Comparison of ENCODE assay signal across 9 mouse cellular contexts in the genomic region with DNA sequence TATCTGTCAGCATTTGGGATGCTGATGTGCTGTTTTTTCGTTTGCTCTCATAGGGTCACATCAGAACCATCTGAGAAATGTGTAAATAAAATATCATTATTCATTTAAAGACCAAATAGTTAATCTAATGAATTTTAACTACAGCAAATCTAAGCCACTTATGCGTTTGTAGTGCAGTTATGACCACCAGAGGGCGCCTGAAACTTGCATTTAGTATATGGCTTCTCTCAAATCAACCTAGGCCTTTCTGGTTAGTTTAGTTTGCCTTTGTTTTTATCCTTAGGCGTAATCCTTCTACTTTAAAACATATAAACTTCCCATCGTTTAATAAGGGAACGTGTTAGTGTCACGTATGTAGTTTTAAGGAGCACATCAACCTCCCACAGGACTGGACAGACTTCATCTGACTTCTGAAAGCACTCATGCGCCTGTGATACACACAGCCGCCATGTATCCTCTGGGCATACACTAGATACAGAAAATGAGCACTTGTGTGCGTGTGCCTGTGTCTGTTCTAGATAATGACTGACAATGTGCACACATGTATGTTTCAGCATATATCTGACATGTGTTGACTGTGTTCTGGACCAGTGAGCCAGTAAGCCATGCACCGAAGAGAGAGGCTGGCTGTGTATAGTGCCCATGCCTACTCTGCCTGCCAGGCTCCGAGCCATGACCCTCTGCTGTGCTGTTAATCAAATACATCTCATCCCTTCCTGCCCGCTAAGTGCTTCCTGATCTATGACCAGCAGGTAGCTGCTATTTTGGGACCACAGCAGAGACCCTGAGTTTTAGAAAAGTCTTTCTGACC.
DNase-seq lines count a peak whose midpoint lies in the region; ATAC-seq lines count a peak whose summit lies in the region.
"Had no signal": no experiment of that assay in that cellular context is flagged by ENCODE, and none has a peak within 500 bp of the region (broad histone marks: within the 10 kb centered on the region; RNA-seq: fewer than 3 reads in every experiment).

No protein-coding gene starts in this region.

- ATAC-seq in embryonic facial prominence, embryonic 11.5 days (replicated peaks; ENCODE audit: insufficient number of reproducible peaks, low FRiP score, low TSS enrichment, low read depth): peak; percentile 64; the same call in 1 of the 2 replicates
- ATAC-seq in hindbrain, embryonic 12.5 days (ENCODE audit: low FRiP score): 0 out of 2 replicates have a peak, but pooled peaks have one; percentile 44
- ATAC-seq in midbrain, embryonic 13.5 days: peak; percentile 60

- no peaks in the 10 kb centered on the region for H3K9me3 ChIP-seq in embryonic facial prominence, embryonic 11.5 days (replicated peaks; ENCODE audit: control insufficient read depth, low read length)
- H3K9me3 ChIP-seq in hindbrain, embryonic 12.5 days (replicated peaks): no peaks in the 10 kb centered on the region
- no peaks in the 10 kb centered on the region for H3K9me3 ChIP-seq in midbrain, embryonic 13.5 days

- H3K4me3 ChIP-seq in embryonic facial prominence, embryonic 11.5 days (ENCODE audit: low read depth, low read length): no peak overlapping the region
- no peak overlapping the region for H3K4me3 ChIP-seq in hindbrain, embryonic 12.5 days
- no peak overlapping the region for H3K4me3 ChIP-seq in midbrain, embryonic 13.5 days (replicated peaks)
- H3K4me3 ChIP-seq: myocyte had no signal

- H3K9ac ChIP-seq in embryonic facial prominence, embryonic 11.5 days (replicated peaks; ENCODE audit: low read length): no peak overlapping the region
- no peak overlapping the region for H3K9ac ChIP-seq in hindbrain, embryonic 12.5 days
- H3K9ac ChIP-seq in midbrain, embryonic 13.5 days (replicated peaks): no peak overlapping the region

- peak; percentile 37 for DNase-seq in ovary, postnatal 36 days (ENCODE audit: low spot score)
- DNase-seq in ovary, adult 18-20 months (ENCODE audit: low spot score): no peak
- DNase-seq in adrenal gland, adult 18-20 months (ENCODE audit: low spot score in 2 of 2): peak; percentile 34 to 63
- peak; percentile 91 for DNase-seq in embryonic facial prominence, embryonic 11.5 days (ENCODE audit: low spot score)
- peak; percentile 45 to 80 for DNase-seq in left cerebral cortex, adult 18-20 months (ENCODE audit: low spot score in 2 of 2)
- peak; percentile 75 for DNase-seq in thymus, postnatal 4 days

- H3K4me1 ChIP-seq in embryonic facial prominence, embryonic 11.5 days (ENCODE audit: control insufficient read depth, insufficient read depth, low read length): no peaks in the 10 kb centered on the region
- H3K4me1 ChIP-seq in hindbrain, embryonic 12.5 days: no peaks in the 10 kb centered on the region
- no peaks in the 10 kb centered on the region for H3K4me1 ChIP-seq in midbrain, embryonic 13.5 days (replicated peaks)

- no peaks in the 10 kb centered on the region for H3K27me3 ChIP-seq in embryonic facial prominence, embryonic 11.5 days (ENCODE audit: control insufficient read depth, insufficient read depth, low read length)
- H3K27me3 ChIP-seq in hindbrain, embryonic 12.5 days: peaks cover 6% of the 10 kb centered on the region; the same call in 1 of the 2 replicates
- peaks cover 7% of the 10 kb centered on the region; the same call in 1 of the 2 replicates for H3K27me3 ChIP-seq in midbrain, embryonic 13.5 days

- H3K4me2 ChIP-seq in embryonic facial prominence, embryonic 11.5 days (ENCODE audit: low read depth, low read length): no peak overlapping the region
- no peak overlapping the region for H3K4me2 ChIP-seq in hindbrain, embryonic 12.5 days (replicated peaks)
- H3K4me2 ChIP-seq in midbrain, embryonic 13.5 days (replicated peaks): no peak overlapping the region

- H3K27ac ChIP-seq in embryonic facial prominence, embryonic 11.5 days (replicated peaks; ENCODE audit: low read depth, low read length): no peak overlapping the region
- H3K27ac ChIP-seq in hindbrain, embryonic 12.5 days: no peak overlapping the region
- H3K27ac ChIP-seq in midbrain, embryonic 13.5 days: no peak overlapping the region

- H3K36me3 ChIP-seq in embryonic facial prominence, embryonic 11.5 days (replicated peaks; ENCODE audit: control insufficient read depth, insufficient read depth, low read depth, low read length): no peaks in the 10 kb centered on the region
- H3K36me3 ChIP-seq in hindbrain, embryonic 12.5 days: no peaks in the 10 kb centered on the region
- H3K36me3 ChIP-seq in midbrain, embryonic 13.5 days: no peaks in the 10 kb centered on the region

- 53% methylated on average over 13 of the region's 13 CpGs for WGBS in embryonic facial prominence, embryonic 11.5 days
- 48% methylated on average over 13 of the region's 13 CpGs for WGBS in hindbrain, embryonic 12.5 days
- 48% methylated on average over 13 of the region's 13 CpGs for WGBS in midbrain, embryonic 13.5 days
